Mouse (Mus musculus) liver, adult (tissue): Measurements from ENCODE around the gene Arl8a.

Source experiments
- GATA4 ChIP-seq: IDR thresholded peaks from 2 replicates; pipeline ENCODE4 v1.6.1; 2014; ENCODE audit warnings: mild to moderate bottlenecking, low read length; ENCODE audit not compliant: insufficient replicate concordance

The Arl8a gene

DNA sequence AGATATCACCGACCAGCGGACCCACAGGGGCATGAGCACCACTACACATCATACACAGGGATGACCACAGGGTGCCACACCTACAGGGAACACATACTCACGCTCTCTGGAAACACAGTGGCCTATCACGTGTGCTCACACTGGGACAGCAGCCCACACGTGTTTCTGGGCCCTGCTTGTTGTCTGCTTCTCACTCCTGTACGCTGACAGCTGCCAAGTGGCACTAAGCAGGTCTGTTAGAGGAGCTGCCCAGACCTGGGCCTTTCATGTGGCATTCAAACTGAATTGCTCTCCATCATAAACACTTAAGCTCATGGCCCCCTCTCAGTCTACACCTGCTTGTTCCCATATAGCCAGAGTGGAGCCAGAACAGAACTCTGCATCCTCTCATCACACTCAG, 9.7 kb downstream of the Arl8a start:
- no peak for TF ChIP-seq GATA4

DNA sequence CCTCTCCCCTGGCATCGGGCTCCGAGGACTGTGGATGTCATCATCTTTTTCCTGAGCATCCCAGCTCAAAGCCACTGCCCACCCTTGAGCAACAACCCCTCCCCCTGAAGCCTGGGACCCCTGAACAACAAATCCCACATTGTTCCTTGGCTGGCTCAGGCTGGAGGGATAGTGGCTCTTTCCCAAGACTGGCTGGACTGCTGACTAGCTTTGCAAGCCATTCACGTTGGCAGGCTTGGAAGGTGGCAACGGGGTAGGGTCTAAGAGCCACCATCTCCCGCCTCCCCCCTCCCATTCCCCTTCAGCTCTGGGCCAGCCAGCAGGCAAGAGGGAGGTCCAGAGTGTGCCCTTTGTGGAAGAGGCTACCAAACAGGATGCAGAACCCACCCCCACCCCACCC, 12.0 kb downstream of the Arl8a start:
- TF ChIP-seq GATA4, result no peak

DNA sequence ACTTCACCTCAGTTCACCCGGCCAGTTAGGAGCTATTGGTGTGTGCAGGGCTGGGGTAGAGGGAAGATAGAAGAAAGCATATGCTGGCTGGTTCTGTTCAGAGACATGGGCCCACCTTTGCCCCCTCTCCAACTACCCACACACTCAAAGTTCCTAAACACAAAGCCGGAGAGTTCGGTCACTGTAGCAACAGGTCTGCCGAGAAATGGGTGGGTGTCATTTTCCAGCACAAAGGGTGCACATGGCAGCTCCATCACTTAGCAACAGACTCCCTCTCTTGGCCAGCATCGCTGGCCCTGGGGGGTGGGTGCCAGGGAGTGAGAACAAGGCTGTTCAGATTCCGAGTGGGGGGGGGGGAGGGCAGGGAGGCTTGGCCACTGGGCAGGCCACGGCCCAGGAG, 12.4 kb downstream of the Arl8a start:
- TF ChIP-seq GATA4, result no peak

- no peak for TF ChIP-seq GATA4
These were observed 13.0 kb downstream of the Arl8a start for GRCm38 (mm10) chr1:135159556-135160123.

DNA sequence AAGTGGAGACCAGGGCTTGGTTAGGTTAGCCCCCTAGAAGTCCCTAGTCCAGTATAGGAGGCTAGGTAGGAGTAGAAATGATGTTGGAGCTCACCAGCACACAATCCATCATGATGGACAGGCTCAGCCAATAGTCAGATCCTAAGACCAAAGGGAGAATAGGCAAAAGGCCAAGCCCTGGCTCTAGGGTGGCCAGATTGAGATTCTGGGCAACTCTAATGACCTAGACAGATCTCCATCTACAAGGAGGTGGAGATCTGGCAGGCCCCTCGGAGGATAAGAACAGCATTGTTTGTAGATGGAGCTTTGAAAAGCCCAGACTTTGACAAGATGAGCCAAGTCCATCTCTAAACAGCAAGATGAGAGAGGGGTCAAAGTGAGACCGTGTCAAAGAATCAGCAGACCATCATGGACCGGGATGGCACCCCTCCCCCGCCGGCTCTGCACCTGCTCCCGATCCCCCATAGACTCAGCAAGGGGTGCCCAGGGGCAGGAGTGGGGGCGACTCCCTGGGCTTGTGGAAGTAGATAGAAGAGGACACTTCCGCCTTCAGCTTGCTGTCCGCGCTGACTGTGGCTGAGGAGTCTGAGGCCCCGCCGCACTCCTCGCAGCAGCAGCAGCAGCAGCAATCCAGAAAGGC, 13.9 kb downstream of the Arl8a start:
- no peak for TF ChIP-seq GATA4

- no peak for TF ChIP-seq GATA4
These were observed 16.1 kb downstream of the Arl8a start for GRCm38 (mm10) chr1:135162720-135163119.

- no peak for TF ChIP-seq GATA4
These were observed 20.8 kb downstream of the Arl8a start, which contains the start of gene Gpr37l1 for GRCm38 (mm10) chr1:135167435-135167834. Gpr37l1 (minus strand) TSS chr1:135167681.

GRCm38 (mm10) chr1:135168453-135169200, 22.0 kb downstream of the Arl8a start:
- TF ChIP-seq GATA4, result no peak

DNA sequence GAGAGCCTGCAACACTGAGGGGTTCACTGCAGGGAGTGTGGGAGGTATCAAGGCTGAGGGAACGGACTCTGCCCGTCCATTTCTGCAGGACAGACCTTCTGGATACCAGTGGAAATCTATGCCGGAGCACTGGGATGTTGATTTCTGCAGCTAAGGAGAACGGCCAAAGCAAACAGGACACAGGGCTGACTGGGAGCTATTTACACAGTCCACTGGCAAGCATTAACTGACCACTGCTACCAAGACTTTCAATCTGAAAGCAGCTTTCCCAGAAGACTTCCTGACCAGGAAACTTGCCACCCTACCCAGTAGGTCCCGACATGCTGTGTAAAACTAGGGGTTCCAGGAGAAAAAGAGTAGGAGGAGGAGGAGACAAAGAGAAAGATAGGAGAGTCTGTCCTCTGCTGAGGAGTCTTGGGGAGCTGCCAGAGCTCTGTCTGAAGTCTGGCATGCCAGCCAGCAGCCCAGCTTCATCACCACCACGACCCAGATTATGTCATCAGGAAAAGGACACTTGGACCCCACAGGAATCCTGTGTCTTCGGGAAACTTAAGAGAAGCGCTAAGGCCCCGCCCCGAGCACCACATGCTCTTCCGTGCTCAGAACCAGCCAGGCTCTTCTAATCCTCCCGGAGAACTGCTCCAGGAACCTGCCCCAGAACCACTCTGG, 23.1 kb downstream of the Arl8a start:
- TF ChIP-seq GATA4, result no peak

DNA sequence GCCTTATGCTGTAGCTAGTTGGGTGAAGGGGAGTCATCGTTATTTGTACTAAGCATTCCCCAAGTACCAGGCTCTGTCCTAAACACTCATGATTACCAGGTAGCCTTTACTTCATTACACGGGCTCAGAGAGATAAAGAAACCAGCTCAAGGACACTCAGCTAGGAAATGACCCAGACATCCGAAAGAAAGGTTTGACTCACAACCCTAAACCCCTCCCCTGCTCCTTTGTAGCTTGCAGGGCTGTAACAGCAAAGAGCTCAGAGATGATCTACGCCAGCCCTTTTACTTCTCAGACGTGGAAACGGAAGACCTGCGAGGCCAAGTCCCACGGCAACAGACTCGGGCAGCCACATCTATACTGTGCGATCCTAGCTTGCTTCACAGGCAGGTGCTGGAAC, 23.7 kb downstream of the Arl8a start:
- TF ChIP-seq GATA4, result no peak

- no peak for TF ChIP-seq GATA4
These were observed 24.6 kb downstream of the Arl8a start for GRCm38 (mm10) chr1:135171202-135171601.

DNA sequence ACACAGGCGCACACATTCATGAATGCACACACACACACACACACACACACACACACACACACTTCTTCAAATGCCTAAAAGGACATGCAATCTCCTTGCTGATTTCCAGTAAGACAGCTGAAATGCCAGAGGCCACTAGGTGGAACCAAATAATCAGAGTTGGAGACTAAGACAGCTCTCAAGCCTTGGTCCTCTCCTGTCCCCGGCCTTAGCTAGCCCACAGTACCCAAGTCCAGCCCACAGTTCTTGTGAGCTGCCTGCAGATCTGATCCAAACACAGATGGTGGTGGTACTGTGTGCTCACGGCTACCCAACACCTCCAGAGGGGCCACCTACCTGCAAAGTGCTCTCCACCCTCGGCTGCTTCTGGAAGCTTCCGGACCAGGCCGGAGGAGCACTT, 25.4 kb downstream of the Arl8a start:
- TF ChIP-seq GATA4, result no peak

DNA sequence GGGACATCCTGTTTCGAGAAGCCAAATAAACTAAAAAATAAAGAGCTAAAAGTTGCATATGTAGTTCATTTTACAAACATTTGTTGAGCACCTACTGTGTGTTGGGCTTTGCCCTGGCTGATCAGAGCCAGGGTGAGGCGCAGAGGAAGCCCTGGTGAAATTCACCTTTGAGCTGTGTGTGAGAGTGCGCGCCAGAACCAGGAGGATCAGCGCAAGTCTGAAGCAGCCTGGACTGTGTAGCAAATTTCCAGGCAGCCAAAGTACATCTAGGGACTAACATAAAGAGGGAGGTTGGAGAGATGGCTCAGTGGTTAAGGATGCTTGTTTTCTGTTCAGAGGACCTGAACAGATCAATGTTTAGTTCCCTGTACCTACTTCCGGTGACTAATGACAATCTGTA, 26.7 kb downstream of the Arl8a start:
- no peak for TF ChIP-seq GATA4

GRCm38 (mm10) chr1:135175176-135175575, 28.6 kb downstream of the Arl8a start:
- no peak for TF ChIP-seq GATA4

DNA sequence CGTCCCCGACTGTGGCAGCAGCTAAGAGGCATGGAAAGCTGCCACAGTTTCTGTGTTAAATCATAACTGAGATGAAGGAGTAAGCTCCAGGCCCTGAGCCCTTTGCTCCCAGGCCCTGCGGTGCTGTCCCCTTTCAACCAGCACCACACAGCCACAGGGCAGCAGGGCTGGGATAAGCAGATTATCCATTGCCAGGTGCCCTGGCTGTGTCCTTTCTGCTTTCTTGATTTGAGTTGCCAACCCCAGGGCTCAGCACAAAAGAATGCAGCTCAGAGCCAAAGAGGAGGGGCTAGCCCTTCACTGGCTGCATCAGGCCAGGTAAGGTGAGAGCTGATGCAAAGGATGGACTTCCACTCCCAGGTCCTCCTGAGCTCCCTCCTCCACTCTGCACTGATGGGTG, 31.1 kb downstream of the Arl8a start:
- no peak for TF ChIP-seq GATA4

- TF ChIP-seq GATA4, result no peak
These were observed 32.2 kb downstream of the Arl8a start for GRCm38 (mm10) chr1:135178863-135179262.
